13 mouse cellular contexts compared by ENCODE assay signal in genomic region chr12:91713358-91713757, GRCm38 (mm10).
"Had no signal": no experiment of that assay in that cellular context is flagged by ENCODE, and none has a peak within 500 bp of the region (broad histone marks: within the 10 kb centered on the region; RNA-seq: fewer than 3 reads in every experiment).

No protein-coding gene starts in this region.

- DNase-seq: kidney, adult 18-20 months; kidney, adult 9 months; kidney, postnatal 14 days; kidney, postnatal 4 days; liver, embryonic 13.5 days; lung, adult 2 months; lung, postnatal 14 days; lung, postnatal 4 days; midbrain, embryonic 14.5 days; right cerebral cortex, postnatal 14 days; spleen, adult 18-20 months; thymus, adult 18-20 months; thymus, postnatal 36 days had no signal
